Comparison of ENCODE assay signal across 10 mouse cellular contexts in the genomic region with DNA sequence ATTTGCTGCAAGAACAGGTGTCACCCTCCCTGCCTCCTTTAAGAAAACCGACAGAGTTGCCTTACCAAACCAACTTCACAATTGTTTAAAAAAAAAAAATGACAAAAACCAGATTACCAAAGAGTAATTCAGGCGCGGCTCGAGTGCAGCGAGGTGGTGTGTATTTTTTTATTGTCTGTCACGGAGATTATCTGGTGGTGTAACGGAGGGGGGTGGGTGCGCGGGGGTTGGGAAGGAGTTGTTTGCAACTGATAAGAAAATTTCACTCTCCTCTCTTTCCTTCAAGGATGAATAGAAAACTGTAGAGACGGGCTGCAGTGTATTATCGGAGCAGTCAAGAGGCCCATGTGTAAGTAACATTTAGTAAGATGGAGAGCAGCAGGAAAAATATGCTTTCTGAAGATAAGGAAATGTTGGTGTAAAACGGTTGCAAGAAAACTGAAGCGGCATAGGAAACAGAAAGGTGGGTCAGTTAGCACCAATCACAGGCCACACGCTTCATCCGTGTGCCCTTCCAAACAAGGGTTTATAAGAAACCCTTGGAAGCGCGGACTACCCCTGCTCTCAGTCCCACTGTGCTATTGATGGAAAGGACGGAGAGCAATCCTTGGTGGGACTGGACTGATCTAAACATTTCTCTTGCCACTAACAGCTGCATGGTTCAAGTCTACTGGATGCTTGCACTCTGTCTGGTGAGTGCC. TPM values are rescaled to one million over a fixed set of nuclear protein-coding genes. Genes with fewer than 3 reads are reported as not detected.
DNase-seq lines count a peak whose midpoint lies in the region; ATAC-seq and TF ChIP-seq lines count a peak whose summit lies in the region.
"Had no signal": no experiment of that assay in that cellular context is flagged by ENCODE, and none has a peak within 500 bp of the region (broad histone marks: within the 10 kb centered on the region; RNA-seq: fewer than 3 reads in every experiment).

No protein-coding gene starts in this region.

- no peaks in the 10 kb centered on the region for H3K27me3 ChIP-seq in embryonic facial prominence, embryonic 12.5 days
- no peaks in the 10 kb centered on the region for H3K27me3 ChIP-seq in embryonic facial prominence, embryonic 10.5 days (replicated peaks; ENCODE audit: low read depth, poor library complexity, severe bottlenecking)
- no peaks in the 10 kb centered on the region for H3K27me3 ChIP-seq in liver, postnatal 0 days (ENCODE audit: insufficient read depth, low read length)

- DNase-seq in embryonic facial prominence, embryonic 10.5 days (ENCODE audit: low spot score) = no peak
- peak; percentile 55 to 61 for DNase-seq in spleen, postnatal 10 days (ENCODE audit: low spot score in 2 of 2)
- no peak for DNase-seq in spleen, adult 12 weeks (ENCODE audit: low spot score)
- DNase-seq in liver, postnatal 0 days = peak; percentile 65
- DNase-seq in thymus, postnatal 4 days = peak; percentile 53
- DNase-seq in layer of hippocampus, postnatal 14 days (ENCODE audit: low spot score in 2 of 2) = no peak
- no peak for DNase-seq in frontal cortex, postnatal 14 days (ENCODE audit: low spot score in 2 of 2)
- DNase-seq: adrenal gland, postnatal 14 days; gastrocnemius, postnatal 25 days had no signal

- H3K4me1 ChIP-seq in embryonic facial prominence, embryonic 12.5 days = no peaks in the 10 kb centered on the region
- H3K4me1 ChIP-seq in embryonic facial prominence, embryonic 10.5 days = peaks cover 6% of the 10 kb centered on the region; the same call in 1 of the 2 replicates
- H3K4me1 ChIP-seq in liver, postnatal 0 days (ENCODE audit: insufficient read depth) = peaks cover 32% of the 10 kb centered on the region

- H3K4me3 ChIP-seq in embryonic facial prominence, embryonic 12.5 days = no peak overlapping the region
- no peak overlapping the region for H3K4me3 ChIP-seq in embryonic facial prominence, embryonic 10.5 days
- H3K4me3 ChIP-seq in liver, postnatal 0 days (ENCODE audit: low read depth, low read length) = peak overlapping the region; percentile 51

- TF ChIP-seq EP300 in liver, postnatal 0 days (IDR thresholded peaks at IDR 0.05; ENCODE audit: low read depth) = peak; percentile 98

- H3K27ac ChIP-seq in embryonic facial prominence, embryonic 12.5 days = no peak overlapping the region
- no peak overlapping the region for H3K27ac ChIP-seq in embryonic facial prominence, embryonic 10.5 days (replicated peaks)
- peak overlapping the region; percentile 85 for H3K27ac ChIP-seq in liver, postnatal 0 days (ENCODE audit: low read depth)

- WGBS in embryonic facial prominence, embryonic 12.5 days = 55% methylated on average over 18 of the region's 18 CpGs
- WGBS in embryonic facial prominence, embryonic 10.5 days = 58% methylated on average over 18 of the region's 18 CpGs
- WGBS in liver, postnatal 0 days (ENCODE audit: insufficient replicate concordance) = 13% methylated on average over 18 of the region's 18 CpGs

- H3K4me2 ChIP-seq in embryonic facial prominence, embryonic 12.5 days (replicated peaks) = peak overlapping the region; percentile 11; the same call in 1 of the 2 replicates
- H3K4me2 ChIP-seq in liver, postnatal 0 days (ENCODE audit: low read depth, low read length) = peak overlapping the region; percentile 70

- ATAC-seq in embryonic facial prominence, embryonic 12.5 days (ENCODE audit: insufficient number of reproducible peaks, insufficient read depth, low FRiP score, low TSS enrichment) = no peak
- ATAC-seq in liver, postnatal 0 days = peak; percentile 93

- H3K36me3 ChIP-seq in embryonic facial prominence, embryonic 12.5 days = no peaks in the 10 kb centered on the region
- no peaks in the 10 kb centered on the region for H3K36me3 ChIP-seq in embryonic facial prominence, embryonic 10.5 days (replicated peaks)
- no peaks in the 10 kb centered on the region for H3K36me3 ChIP-seq in liver, postnatal 0 days (replicated peaks; ENCODE audit: insufficient read depth, low read length)

- no peak overlapping the region for H3K9ac ChIP-seq in embryonic facial prominence, embryonic 12.5 days
- H3K9ac ChIP-seq in liver, postnatal 0 days (replicated peaks) = peak overlapping the region; percentile 62

- H3K9me3 ChIP-seq in embryonic facial prominence, embryonic 12.5 days = no peaks in the 10 kb centered on the region
- no peaks in the 10 kb centered on the region for H3K9me3 ChIP-seq in embryonic facial prominence, embryonic 10.5 days
- H3K9me3 ChIP-seq in liver, postnatal 0 days (ENCODE audit: low read length) = no peaks in the 10 kb centered on the region

- TF ChIP-seq CTCF in liver, postnatal 0 days (IDR thresholded peaks at IDR 0.05; ENCODE audit: low read depth) = no peak

RNA-seq across cellular contexts. Expression of gene Cdk17, which starts 17.2 kb away (rescaled TPM):
- 26.0 and 28.2 TPM in 2 replicates for polyA plus RNA-seq in embryonic facial prominence, embryonic 12.5 days (2016; fragmentation: Nextera tagmentation; extraction: Ambion mirVana)
- polyA plus RNA-seq in embryonic facial prominence, embryonic 10.5 days (2016; fragmentation: Nextera tagmentation; extraction: Ambion mirVana) = 18.1 and 19.0 TPM in 2 replicates
- polyA plus RNA-seq in liver, postnatal 0 days (2015; fragmentation: Nextera tagmentation; extraction: Ambion mirVana) = 7.4 and 8.4 TPM in 2 replicates
- total RNA-seq in layer of hippocampus, postnatal 14 days (2021) = 100 to 1,000 TPM; 138 to 142 TPM

Comparison
In these comparisons a context has a peak if more than half of its experiments do, and no peak if none do; other contexts are left out.
1. DNase-seq: peak in spleen, postnatal 10 days (2 of 2), liver, postnatal 0 days (single experiment) and thymus, postnatal 4 days (single experiment); none in embryonic facial prominence, embryonic 10.5 days (single experiment), spleen, adult 12 weeks (single experiment), layer of hippocampus, postnatal 14 days (0 of 2) and frontal cortex, postnatal 14 days (0 of 2).